Mouse (Mus musculus): ENCODE results near the gene Ttll9.

Ttll9 gene

GRCm38 (mm10) chr2:152941776-152942175 is 20.5 kb upstream of the Ttll9 start:
- no peak for DNase-seq (ENCODE audit: low spot score in 2 of 2)

DNA sequence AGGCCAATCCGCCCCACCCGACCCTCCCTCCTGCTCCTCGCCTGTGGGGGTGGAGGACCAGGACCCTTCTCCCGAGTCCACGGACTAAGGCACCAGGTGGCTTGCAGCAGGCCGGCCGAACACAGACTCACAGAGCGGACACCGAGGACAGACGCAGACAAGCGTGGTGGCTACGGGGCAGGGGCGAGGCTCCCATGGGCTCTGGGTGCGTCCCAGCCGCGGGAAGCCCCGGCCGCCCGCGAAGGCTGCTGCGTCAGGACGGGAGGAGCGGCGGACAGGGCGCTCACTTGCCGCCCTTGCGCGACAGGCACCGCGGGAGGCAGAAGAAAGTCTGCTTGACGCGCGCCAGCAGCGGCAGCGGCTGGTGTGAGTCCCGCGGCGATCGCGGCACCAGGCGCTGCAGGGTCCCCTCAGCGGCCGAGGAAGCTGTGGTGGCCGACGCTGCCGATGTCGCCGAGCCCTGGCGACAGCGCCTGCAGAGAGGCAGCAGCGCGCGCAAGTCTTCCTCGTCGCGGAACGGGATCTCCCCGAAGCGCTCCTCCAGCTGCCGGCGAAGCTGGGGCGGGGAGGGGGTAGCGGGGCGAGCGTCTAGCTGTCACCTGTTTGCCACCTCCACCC is 19.3 kb upstream of the Ttll9 start:
- DNase-seq (ENCODE audit: low spot score in 2 of 2), result no peak

GRCm38 (mm10) chr2:152943568-152943967 is 18.7 kb upstream of the Ttll9 start:
- no peak for DNase-seq (ENCODE audit: low spot score in 2 of 2)

GRCm38 (mm10) chr2:152944013-152944412 is 18.3 kb upstream of the Ttll9 start:
- no peak for DNase-seq (ENCODE audit: low spot score in 2 of 2)

DNA sequence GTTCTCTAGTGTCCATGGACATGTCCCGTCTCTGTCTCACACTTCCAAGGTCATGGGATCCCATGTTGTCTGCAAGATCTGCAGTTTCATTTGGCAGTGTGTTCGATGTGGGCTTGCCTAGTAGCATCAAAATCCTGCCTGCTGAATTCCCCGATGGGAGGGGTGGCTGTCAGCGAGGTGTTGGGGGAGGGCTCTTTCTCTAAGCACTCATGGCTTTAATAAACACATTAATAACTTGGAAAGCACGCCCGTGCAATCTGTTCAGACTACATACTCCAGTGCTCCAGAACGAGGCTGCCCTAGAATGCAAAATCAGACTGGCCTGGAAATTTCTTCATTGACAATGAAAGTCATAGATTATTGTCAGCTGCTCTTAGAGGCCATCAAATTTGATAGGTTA is 15.2 kb upstream of the Ttll9 start:
- no peak for DNase-seq (ENCODE audit: low spot score in 2 of 2)

- DNase-seq (ENCODE audit: low spot score in 2 of 2), result no peak
Measured at GRCm38 (mm10) chr2:152948438-152949020, 13.8 kb upstream of the Ttll9 start.

GRCm38 (mm10) chr2:152950358-152951064 is 11.8 kb upstream of the Ttll9 start:
- no peak for DNase-seq (ENCODE audit: low spot score in 2 of 2)

GRCm38 (mm10) chr2:152951065-152951849 is 11.0 kb upstream of the Ttll9 start, which contains the start of gene Dusp15:
TSS of gene Dusp15 (minus strand) at chr2:152951698.
- DNase-seq (ENCODE audit: low spot score in 2 of 2), result peak; percentile 42 to 52

GRCm38 (mm10) chr2:152951850-152952720 is 10.2 kb upstream of the Ttll9 start:
- DNase-seq (ENCODE audit: low spot score in 2 of 2), result no peak

GRCm38 (mm10) chr2:152958116-152958515 is 4.2 kb upstream of the Ttll9 start:
- no peak for DNase-seq (ENCODE audit: low spot score in 2 of 2)

- no peak for DNase-seq (ENCODE audit: low spot score in 2 of 2)
Measured at GRCm38 (mm10) chr2:152965555-152965954, 3.3 kb downstream of the Ttll9 start.

DNA sequence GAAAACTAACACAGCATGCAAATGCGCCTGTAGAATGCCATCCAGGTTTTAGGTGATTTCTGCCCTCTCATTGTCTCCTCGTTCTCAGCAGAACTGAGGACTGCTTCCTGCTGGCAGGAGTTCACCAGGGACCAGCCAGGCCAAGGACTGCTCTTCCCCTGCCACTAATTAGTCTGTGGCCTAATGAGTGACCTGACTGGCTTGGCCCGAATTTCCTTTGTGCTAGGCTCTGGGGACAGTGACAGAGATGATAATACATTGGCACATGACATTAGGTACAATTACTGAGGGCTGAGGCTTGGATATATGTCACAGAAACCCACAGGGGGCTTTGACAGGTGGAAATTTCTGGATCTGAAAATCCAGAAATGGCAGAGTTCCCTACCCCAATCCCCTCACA is 14.7 kb downstream of the Ttll9 start:
- no peak for DNase-seq (ENCODE audit: low spot score in 2 of 2)

DNA sequence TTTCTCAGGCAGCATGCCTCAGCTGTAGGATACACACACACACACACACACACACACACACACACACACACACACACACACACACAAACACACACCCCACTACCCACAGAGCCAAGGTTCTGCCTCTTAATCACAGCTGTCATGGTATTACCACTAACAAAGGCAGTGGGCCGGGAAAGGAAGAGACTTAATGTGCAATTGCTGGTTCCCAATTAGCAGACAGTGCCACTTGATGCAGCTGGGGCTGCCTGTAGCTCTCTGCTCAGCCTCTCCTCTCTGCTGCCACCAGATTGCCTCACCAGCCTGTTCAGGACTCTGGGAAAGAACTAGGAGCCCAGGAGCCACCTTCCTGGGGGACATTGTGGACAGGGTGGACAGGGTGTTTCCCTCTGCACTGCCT is 23.3 kb downstream of the Ttll9 start:
- no peak for DNase-seq (ENCODE audit: low spot score in 2 of 2)

GRCm38 (mm10) chr2:152991529-152991928 is 29.2 kb downstream of the Ttll9 start:
- no peak for DNase-seq (ENCODE audit: low spot score in 2 of 2)

DNA sequence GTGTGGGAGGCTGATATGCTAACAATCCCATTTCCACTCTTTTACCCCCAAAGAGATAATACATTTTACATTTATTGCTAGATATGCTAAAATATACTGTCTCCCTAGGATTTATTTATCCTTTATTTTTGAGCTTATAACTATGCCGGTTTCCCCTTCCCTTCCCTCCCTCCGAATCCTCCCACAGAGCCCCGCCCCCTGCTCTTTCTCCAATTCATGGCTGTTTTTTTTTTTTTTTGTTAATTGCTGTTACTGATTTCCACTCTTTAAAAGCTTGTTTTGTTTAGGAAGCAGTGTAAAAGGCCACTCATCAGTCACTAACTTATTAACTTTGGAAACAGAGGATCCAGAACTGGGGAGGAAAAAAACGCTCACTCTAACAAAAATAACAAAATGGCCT is 34.8 kb downstream of the Ttll9 start:
- DNase-seq (ENCODE audit: low spot score in 2 of 2), result no peak

GRCm38 (mm10) chr2:153002492-153003248 is 40.4 kb downstream of the Ttll9 start:
- DNase-seq (ENCODE audit: low spot score in 2 of 2), result no peak

GRCm38 (mm10) chr2:153003681-153004338 is 41.5 kb downstream of the Ttll9 start:
- DNase-seq (ENCODE audit: low spot score in 2 of 2), result no peak

DNA sequence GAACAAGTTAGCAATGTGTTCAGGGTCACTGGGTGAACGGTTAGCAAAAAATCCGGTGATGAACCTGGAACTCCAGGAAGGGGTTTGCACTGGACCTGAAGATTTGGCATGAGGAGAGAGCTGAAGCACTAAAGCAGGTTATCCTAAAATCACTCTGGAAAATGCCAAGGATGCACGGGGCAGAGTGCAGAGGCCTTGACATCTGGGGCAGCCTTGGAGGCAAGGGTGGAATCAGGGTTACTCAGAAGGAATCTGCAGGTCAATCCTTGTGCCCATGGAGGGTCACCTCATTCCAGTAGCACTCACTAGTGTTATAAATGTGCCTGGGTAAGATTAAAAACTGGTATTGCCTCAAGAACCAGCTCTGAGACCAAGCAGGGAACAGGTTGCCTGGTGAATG is 43.7 kb downstream of the Ttll9 start:
- no peak for DNase-seq (ENCODE audit: low spot score in 2 of 2)

GRCm38 (mm10) chr2:153009192-153009973 is 47.1 kb downstream of the Ttll9 start:
- DNase-seq (ENCODE audit: low spot score in 2 of 2), result no peak
